Mouse (Mus musculus) forebrain, embryonic 12.5 days (tissue): ENCODE measurements at regions not wholly inside any gene's neighbourhood (a gene's known extent, or its start where the extent isn't known, plus 50 kb on each side); places are given as distances from the start of the nearest gene placed in this dataset.

Source experiments
- ATAC-seq: fragments of 200-750 bp; cut with Nextera tagmentation; 2 replicates; pipeline ENCODE4 v1.8.0; 2017; ENCODE audit warnings: moderate TSS enrichment; ENCODE audit not compliant: low FRiP score
- H3K27ac ChIP-seq: fragments of 300-500 bp; sonication (generic); 2 replicates; pipeline ENCODE4 v1.5.1; 2016; ENCODE audit warnings: mild to moderate bottlenecking
- H3K27me3 ChIP-seq: fragments of 300-500 bp; sonication (generic); 2 replicates; pipeline ENCODE4 v1.6.1; 2016; ENCODE audit warnings: mild to moderate bottlenecking
- H3K36me3 ChIP-seq: fragments of 300-500 bp; sonication (generic); replicated peaks from 2 replicates; pipeline ENCODE4 v1.6.1; 2016; ENCODE audit warnings: mild to moderate bottlenecking
- H3K4me1 ChIP-seq: fragments of 300-500 bp; sonication (generic); 2 replicates; pipeline ENCODE4 v1.6.1; 2016
- H3K4me2 ChIP-seq: fragments of 300-500 bp; sonication (generic); 2 replicates; pipeline ENCODE4 v1.6.1; 2016; ENCODE audit warnings: mild to moderate bottlenecking, moderate library complexity
- H3K4me3 ChIP-seq: fragments of 300-500 bp; sonication (generic); replicated peaks from 2 replicates; pipeline ENCODE4 v1.5.1; 2016; ENCODE audit warnings: mild to moderate bottlenecking
- H3K9ac ChIP-seq: fragments of 300-500 bp; sonication (generic); 2 replicates; pipeline ENCODE4 v1.6.1; 2016; ENCODE audit warnings: mild to moderate bottlenecking
- H3K9me3 ChIP-seq: fragments of 300-500 bp; sonication (generic); 2 replicates; pipeline ENCODE4 v1.6.1; 2016
- WGBS: fragments of 180-500 bp; shearing (Covaris S2); methylation state at CpG from one replicate; pipeline ENCODE4 v1.1.7; 2016; 5-methylcytosine and 5-hydroxymethylcytosine counted together

DNA sequence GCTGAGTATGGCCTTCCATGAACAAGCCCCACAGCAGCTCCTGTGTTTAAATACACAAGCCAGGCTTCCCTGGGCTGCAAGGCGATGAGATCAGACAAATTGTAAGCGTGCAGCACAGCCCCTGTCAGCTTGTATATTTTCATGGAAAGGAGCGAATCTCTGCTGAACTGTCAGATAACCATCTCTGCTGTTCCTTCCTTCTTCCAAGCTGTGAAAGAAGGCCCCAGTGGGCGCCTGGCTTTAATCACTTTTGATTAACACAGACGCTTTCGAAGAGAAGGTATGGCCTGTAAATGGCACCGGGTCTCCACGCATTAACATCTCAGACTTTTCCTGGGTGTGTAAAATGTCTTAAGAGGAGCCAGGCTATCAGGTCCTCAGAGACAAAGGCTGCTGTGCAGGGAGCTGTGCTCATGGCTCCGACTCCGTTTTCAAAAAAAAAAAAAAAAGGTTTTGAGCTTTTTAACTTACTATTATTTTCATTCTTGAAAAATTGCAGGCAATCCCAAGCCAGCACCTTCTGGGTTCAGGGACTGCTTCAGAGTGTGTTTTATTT is 131.9 kb upstream of the Tmem72 start:
- 84% methylated on average over 10 of the region's 10 CpGs for WGBS

DNA sequence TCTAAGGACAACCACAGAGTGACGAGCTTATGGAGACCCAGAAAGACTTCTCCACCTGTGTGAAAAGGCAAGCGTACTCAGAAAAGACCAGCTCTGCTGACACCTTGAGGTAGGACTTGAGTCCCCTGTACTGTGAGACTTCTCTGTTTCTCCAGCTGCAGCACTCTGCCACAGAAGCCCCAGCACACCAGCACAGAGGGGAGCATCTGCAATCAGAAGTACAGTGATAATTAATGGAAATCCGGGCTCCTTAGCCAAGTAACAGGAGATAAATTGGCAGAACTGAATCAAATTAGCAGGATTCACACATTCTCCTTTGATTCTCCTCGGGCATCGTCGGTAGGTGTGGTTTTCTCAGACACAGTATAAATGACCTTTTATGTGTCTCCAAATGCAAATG is 137.3 kb upstream of the Tmem72 start:
- 70% methylated on average over 6 of the region's 6 CpGs for WGBS

More for the DNA sequence above, 131.9 kb upstream of the Tmem72 start:
- no peak overlapping the region for H3K4me3 ChIP-seq
- no peak overlapping the region for H3K27ac ChIP-seq
- H3K36me3 ChIP-seq = no peaks in the 10 kb centered on the region
- ATAC-seq = no peak
- no peak overlapping the region for H3K4me2 ChIP-seq
- no peaks in the 10 kb centered on the region for H3K9me3 ChIP-seq
- H3K4me1 ChIP-seq = no peaks in the 10 kb centered on the region
- H3K27me3 ChIP-seq = no peaks in the 10 kb centered on the region
- H3K9ac ChIP-seq = no peak overlapping the region

DNA sequence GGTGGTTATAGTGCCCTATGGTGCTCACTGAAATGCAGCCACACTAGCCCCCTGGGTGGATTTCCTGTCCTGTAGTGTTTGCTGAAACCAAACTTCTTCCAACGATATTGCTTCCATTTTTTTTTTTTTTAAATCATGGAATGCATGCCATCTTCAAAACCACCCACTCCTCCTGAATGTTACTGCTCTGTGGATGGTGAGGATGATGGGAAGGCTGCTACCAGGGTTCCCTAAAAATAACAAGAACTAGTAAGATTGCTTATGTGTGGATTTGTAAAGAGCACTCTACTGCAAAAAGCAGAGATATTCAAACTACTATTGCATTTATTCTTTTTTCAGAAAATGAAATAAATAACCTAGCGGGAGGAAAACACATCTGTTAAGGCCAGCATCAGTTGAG is 139.4 kb upstream of the Tmem72 start:
- no peak overlapping the region for H3K4me2 ChIP-seq
- H3K27me3 ChIP-seq = no peaks in the 10 kb centered on the region
- H3K4me1 ChIP-seq = no peaks in the 10 kb centered on the region
- ATAC-seq = no peak
- H3K36me3 ChIP-seq = no peaks in the 10 kb centered on the region
- H3K4me3 ChIP-seq = no peak overlapping the region
- 81% methylated on average over 2 of the region's 2 CpGs for WGBS
- H3K9me3 ChIP-seq = no peaks in the 10 kb centered on the region
- H3K27ac ChIP-seq = no peak overlapping the region
- H3K9ac ChIP-seq = no peak overlapping the region

More for the DNA sequence above, 137.3 kb upstream of the Tmem72 start:
- Histone ChIP-seq H3K27ac (no peak overlapping the region), H3K4me3 (no peak overlapping the region), H3K27me3 (no peaks in the 10 kb centered on the region), H3K4me2 (no peak overlapping the region), H3K9ac (no peak overlapping the region), H3K36me3 (no peaks in the 10 kb centered on the region), H3K4me1 (no peaks in the 10 kb centered on the region), H3K9me3 (no peaks in the 10 kb centered on the region)
- ATAC-seq = peak; percentile 30; the same call in 1 of the 2 replicates

DNA sequence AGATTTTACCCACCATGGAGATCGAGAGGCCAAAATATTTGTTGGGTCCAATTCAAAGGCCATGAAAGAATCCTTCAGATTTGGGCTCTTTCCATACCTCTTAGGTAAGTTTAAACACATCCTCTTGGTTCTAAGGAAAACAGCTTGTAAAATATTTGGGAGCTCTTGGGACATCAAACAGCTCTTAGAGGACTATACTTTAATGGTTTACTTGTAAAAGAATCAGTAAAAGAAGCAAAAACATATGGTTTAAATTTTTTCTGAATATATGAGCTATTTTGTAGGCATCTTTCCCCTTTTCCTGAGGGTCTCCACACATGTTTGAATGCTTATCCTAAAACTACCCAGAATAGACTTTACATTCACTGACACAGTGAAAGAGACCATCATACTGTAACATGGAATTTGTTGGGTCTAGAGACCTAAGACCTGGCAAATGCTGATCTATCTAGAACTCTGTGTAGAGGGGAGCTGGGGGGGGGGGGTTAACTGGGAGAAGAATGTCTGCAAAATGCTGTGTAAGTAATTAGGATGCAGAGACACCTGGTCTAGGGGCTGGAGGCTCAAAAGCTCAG is 140.3 kb upstream of the Tmem72 start:
- Histone ChIP-seq H3K27ac (no peak overlapping the region), H3K9ac (no peak overlapping the region)
- 87% methylated on average over 1 of the region's 1 CpGs for WGBS

DNA sequence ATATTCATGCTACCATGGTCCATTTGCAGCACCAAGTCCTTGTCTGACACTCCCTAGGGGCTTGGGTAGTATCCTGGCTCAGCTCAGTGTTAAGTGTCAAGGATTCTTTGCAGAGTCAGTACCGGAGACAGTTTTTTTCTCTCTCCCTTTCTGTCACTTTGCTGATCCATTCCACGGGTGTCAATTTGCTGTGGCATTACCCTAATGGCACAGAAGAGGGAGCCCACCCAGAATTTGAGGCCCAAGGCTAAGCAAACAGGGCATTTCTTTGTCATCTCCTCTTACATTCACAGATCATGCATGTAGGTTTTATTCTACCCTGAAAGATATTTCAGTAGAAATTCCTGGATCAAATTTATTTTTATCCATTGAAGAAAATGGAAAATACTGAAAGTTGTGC is 146.4 kb upstream of the Tmem72 start:
- Histone ChIP-seq H3K4me3 (no peak overlapping the region), H3K36me3 (no peaks in the 10 kb centered on the region), H3K27me3 (no peaks in the 10 kb centered on the region), H3K4me2 (no peak overlapping the region), H3K4me1 (no peaks in the 10 kb centered on the region), H3K27ac (no peak overlapping the region), H3K9me3 (no peaks in the 10 kb centered on the region), H3K9ac (no peak overlapping the region)
- no peak for ATAC-seq
- 41% methylated on average over 2 of the region's 2 CpGs for WGBS

More for the DNA sequence above, 140.3 kb upstream of the Tmem72 start:
- no peaks in the 10 kb centered on the region for H3K36me3 ChIP-seq
- no peak overlapping the region for H3K4me3 ChIP-seq
- no peak overlapping the region for H3K4me2 ChIP-seq
- H3K9me3 ChIP-seq = no peaks in the 10 kb centered on the region
- no peaks in the 10 kb centered on the region for H3K27me3 ChIP-seq
- H3K4me1 ChIP-seq = no peaks in the 10 kb centered on the region
- no peak for ATAC-seq

DNA sequence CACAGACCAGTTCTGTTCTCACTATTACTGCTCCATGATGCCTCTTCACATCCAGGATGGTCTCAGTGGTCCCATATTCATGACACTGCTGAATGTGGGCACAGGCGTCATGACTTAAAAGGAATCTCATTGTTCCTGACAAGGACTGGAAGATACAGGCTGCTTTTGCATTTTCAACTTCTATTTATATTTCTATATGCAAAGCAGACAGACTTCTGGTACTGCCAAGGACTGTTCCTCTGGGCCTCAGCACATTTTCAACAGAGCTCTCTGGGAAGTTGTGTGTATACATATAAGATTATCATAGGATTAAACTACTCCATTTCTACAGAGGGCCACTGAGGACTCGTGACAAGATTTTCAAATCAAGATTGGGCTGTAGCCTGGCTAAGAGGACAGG is 146.9 kb upstream of the Tmem72 start:
- WGBS = 82% methylated on average over 2 of the region's 2 CpGs
- ATAC-seq = no peak
- H3K9ac ChIP-seq = no peak overlapping the region
- H3K27ac ChIP-seq = no peak overlapping the region
- H3K4me1 ChIP-seq = no peaks in the 10 kb centered on the region
- H3K4me3 ChIP-seq = no peak overlapping the region
- no peaks in the 10 kb centered on the region for H3K27me3 ChIP-seq
- H3K9me3 ChIP-seq = no peaks in the 10 kb centered on the region
- no peaks in the 10 kb centered on the region for H3K36me3 ChIP-seq
- no peak overlapping the region for H3K4me2 ChIP-seq

DNA sequence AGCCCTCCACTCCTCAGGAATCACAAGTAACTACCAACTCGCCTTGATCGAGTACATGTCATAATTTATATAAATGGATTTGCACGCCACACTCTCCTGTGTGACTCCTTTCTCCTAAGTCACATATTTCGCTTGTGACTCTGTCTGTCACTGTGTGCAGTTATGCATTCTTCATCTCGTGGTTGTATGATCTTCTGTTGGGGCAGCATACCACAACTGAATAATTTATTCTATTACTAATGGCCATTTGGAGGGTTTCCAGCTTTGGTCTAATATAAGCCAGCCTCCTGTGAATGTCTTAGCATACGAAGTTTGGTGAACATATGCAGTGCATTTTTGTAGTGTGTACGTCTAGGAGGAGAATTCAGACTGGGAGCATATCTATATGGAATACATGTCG is 176.6 kb upstream of the Tmem72 start:
- Histone ChIP-seq H3K4me1 (no peaks in the 10 kb centered on the region), H3K27me3 (no peaks in the 10 kb centered on the region), H3K36me3 (no peaks in the 10 kb centered on the region), H3K4me2 (no peak overlapping the region), H3K9me3 (no peaks in the 10 kb centered on the region), H3K9ac (no peak overlapping the region), H3K4me3 (no peak overlapping the region), H3K27ac (no peak overlapping the region)
- no peak for ATAC-seq
- WGBS = 87% methylated on average over 8 of the region's 8 CpGs

DNA sequence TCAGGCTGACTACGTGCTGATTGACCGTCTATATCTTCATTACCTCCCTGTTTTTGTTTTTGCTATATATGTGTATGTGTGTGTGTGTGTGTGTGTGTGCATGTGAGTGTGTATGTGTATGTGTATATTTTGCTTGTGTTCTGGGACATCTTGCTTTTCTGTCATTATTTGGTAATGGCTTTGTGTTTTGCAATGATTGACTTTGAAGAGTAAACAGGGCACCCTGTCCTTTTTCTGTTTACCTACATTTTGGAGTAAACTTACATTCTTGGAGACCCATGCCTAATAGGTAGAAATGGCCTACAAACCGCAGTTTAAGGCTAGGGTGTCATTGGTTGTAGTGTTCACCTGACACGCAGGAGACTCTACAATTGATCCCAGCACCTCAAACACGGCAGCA is 177.5 kb upstream of the Tmem72 start:
- H3K27me3 ChIP-seq = no peaks in the 10 kb centered on the region
- no peaks in the 10 kb centered on the region for H3K9me3 ChIP-seq
- no peak for ATAC-seq
- H3K27ac ChIP-seq = no peak overlapping the region
- H3K9ac ChIP-seq = no peak overlapping the region
- no peak overlapping the region for H3K4me2 ChIP-seq
- H3K36me3 ChIP-seq = no peaks in the 10 kb centered on the region
- no peaks in the 10 kb centered on the region for H3K4me1 ChIP-seq
- 92% methylated on average over 5 of the region's 5 CpGs for WGBS
- H3K4me3 ChIP-seq = no peak overlapping the region

DNA sequence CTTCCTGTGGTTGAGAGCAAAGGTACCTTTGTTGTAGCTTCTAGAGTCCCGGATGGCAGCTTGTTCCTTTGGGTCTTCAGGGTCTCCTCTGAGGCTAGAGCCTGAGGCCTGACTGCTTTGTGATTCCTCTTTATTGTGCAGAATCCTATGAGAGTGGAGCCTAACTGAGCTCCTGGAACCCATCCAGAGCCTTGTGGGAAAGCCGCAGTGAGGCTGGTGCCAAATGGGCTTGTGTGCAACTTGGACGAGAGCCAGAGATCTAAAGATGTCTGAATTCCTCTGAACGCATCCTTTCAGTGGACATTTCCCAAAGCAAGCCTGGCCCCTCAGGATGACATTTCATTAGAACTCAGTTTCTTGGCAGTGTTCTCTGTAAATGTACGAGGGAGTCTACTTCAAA is 178.4 kb upstream of the Tmem72 start:
- Histone ChIP-seq H3K9ac (no peak overlapping the region), H3K27ac (peak overlapping the region; percentile 54), H3K36me3 (no peaks in the 10 kb centered on the region), H3K4me2 (no peak overlapping the region), H3K27me3 (no peaks in the 10 kb centered on the region), H3K9me3 (no peaks in the 10 kb centered on the region), H3K4me1 (no peaks in the 10 kb centered on the region), H3K4me3 (no peak overlapping the region)
- WGBS = 64% methylated on average over 5 of the region's 5 CpGs
- peak; percentile 77; the same call in 1 of the 2 replicates for ATAC-seq

DNA sequence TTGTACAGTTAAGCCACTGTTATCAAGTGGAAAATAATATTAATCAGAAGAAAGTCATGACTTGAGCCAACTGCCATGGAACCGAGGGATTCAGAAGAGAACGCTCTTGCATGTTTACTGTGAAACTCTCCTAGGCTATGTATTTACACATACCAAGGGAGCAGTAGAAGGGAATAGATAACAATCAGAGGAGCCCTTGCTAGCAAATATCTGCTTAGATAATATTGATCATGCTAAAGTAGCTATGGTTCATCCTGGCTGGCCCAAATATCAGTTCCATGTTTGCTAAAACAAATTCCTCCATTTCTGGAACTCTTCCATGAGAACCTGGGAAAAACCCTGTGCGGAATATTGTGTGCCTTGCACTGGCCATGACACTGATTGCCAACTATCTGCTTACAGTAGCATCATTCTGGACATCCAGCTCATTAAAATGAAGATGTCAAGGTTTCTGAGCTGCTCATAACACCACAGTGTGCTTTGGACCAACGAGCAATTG is 179.5 kb upstream of the Tmem72 start:
- no peak for ATAC-seq
- no peaks in the 10 kb centered on the region for H3K9me3 ChIP-seq
- H3K4me3 ChIP-seq = no peak overlapping the region
- 88% methylated on average over 4 of the region's 4 CpGs for WGBS
- H3K4me1 ChIP-seq = no peaks in the 10 kb centered on the region
- H3K27me3 ChIP-seq = no peaks in the 10 kb centered on the region
- H3K36me3 ChIP-seq = no peaks in the 10 kb centered on the region
- no peak overlapping the region for H3K4me2 ChIP-seq
- no peak overlapping the region for H3K9ac ChIP-seq
- no peak overlapping the region for H3K27ac ChIP-seq

DNA sequence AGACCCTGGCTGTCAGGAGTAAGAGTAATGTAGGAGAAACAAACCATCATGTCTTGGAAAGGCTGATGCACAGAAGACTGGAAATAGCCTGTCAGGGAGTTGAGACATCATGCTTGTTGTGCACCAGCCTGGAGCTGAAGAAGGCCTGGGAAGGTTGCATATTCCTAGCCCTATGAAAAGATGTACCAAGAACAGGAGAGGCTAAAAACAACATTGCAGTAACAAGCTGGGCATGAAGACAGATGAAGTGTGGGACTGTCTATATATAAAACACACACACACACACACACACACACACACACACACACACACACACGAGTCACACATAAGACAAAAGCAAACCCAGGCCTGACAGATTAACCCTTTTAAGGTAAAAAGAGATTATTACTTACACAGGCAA is 185.1 kb upstream of the Tmem72 start:
- Histone ChIP-seq H3K4me1 (no peaks in the 10 kb centered on the region), H3K4me3 (no peak overlapping the region), H3K9me3 (no peaks in the 10 kb centered on the region), H3K27ac (no peak overlapping the region), H3K27me3 (no peaks in the 10 kb centered on the region), H3K4me2 (no peak overlapping the region), H3K9ac (no peak overlapping the region), H3K36me3 (no peaks in the 10 kb centered on the region)
- 56% methylated on average over 1 of the region's 1 CpGs for WGBS
- ATAC-seq = no peak

DNA sequence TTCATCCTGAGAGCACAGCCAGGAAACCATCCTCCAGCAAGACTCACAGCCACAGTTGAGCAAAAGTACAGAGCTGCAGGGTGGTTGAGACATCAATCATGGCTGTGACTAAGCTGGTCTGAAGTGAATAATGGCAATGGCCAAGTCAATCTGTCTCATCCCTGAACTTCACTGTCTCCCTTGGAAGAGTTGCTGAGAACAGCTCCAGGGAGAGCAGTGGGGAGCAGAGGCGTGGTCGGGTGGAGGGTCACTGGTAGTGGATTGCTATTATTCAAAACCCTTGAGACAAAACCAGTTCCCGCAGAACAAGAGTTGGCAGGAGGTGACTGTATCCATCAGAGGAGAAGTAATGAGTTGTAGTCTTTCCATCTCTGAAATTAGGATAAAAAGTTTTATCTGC is 185.7 kb upstream of the Tmem72 start:
- 70% methylated on average over 3 of the region's 3 CpGs for WGBS
- Histone ChIP-seq H3K27ac (no peak overlapping the region), H3K4me1 (no peaks in the 10 kb centered on the region), H3K4me2 (no peak overlapping the region), H3K9ac (no peak overlapping the region), H3K9me3 (no peaks in the 10 kb centered on the region), H3K36me3 (no peaks in the 10 kb centered on the region), H3K4me3 (no peak overlapping the region), H3K27me3 (no peaks in the 10 kb centered on the region)
- no peak for ATAC-seq

DNA sequence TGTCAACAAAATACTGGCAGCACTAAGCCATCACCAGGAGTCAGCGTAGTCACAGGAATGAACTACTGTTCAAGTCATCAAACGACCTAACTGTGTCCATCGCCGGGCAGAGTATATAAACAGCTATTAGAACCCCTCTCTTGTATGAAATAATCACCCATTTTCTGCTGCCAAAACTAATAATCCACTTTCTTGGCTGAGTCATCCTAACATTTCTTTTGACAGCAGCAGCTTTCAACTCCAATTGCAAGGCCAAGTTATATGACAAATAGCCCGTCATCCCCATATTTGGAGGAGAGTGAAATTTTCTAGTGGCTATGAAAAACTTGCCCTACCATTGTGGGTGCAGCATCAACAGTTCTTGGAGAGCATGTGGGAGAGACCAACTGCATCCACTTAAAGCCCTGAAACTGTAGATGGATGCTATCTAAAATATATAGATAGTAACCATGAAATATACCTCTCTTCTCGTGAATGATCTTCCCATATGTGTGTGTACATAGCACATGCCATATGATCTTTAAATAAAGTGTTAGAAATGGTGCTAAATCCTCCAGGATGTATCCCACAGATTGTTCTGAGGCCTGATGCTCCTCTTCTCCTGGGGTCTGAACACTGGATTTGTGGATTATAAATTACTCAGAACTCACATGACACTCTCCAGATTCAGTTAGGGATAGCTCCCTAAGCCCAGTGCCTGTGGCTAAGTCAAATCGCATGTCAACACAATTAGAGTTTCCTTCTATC is 189.9 kb upstream of the Tmem72 start:
- Histone ChIP-seq H3K9ac (no peak overlapping the region), H3K4me2 (no peak overlapping the region), H3K27ac (no peak overlapping the region), H3K9me3 (no peaks in the 10 kb centered on the region), H3K4me1 (no peaks in the 10 kb centered on the region), H3K4me3 (no peak overlapping the region), H3K36me3 (no peaks in the 10 kb centered on the region), H3K27me3 (no peaks in the 10 kb centered on the region)
- ATAC-seq = no peak
- WGBS = 86% methylated on average over 7 of the region's 7 CpGs
